Comparison of ENCODE assay signal across 8 mouse cellular contexts in genomic region chr13:36578569-36579333, GRCm38 (mm10).
DNase-seq lines count a peak whose midpoint lies in the region; ATAC-seq and TF ChIP-seq lines count a peak whose summit lies in the region.

No protein-coding gene starts in this region.

- H3K36me3 ChIP-seq in ES-Bruce4 (ENCODE audit: control insufficient read depth, insufficient read depth, low read length, poor library complexity, severe bottlenecking): no peaks in the 10 kb centered on the region
- no peaks in the 10 kb centered on the region for H3K36me3 ChIP-seq in forebrain, embryonic 15.5 days
- no peaks in the 10 kb centered on the region for H3K36me3 ChIP-seq in liver, embryonic 13.5 days
- no peaks in the 10 kb centered on the region for H3K36me3 ChIP-seq in neural tube, embryonic 14.5 days (ENCODE audit: control insufficient read depth, insufficient read depth, low read length)

- no peak for TF ChIP-seq EP300 in ES-Bruce4 (IDR thresholded peaks at IDR 0.05; ENCODE audit: insufficient read depth, low read depth, low read length)

- intact Hi-C loops in heart, postnatal 10 days (cut with DNase I): no loop called here

- 2% methylated on average over 41 of the region's 41 CpGs for whole genome bisulfite sequencing in forebrain, embryonic 15.5 days
- WGBS in liver, embryonic 13.5 days (ENCODE audit: insufficient replicate concordance): 2% methylated on average over 41 of the region's 41 CpGs
- WGBS in neural tube, embryonic 14.5 days: 2% methylated on average over 41 of the region's 41 CpGs

- DNase-seq in cerebellum, adult 11-12 months: peak; percentile 93
- peak; percentile 56 to 65 for DNase-seq in heart, postnatal 10 days
- peak; percentile 75 to 85 for DNase-seq in kidney, postnatal 4 days
- DNase-seq in liver, embryonic 13.5 days: no peak
- peak; percentile 50 for DNase-seq in urinary bladder, adult 2 months (ENCODE audit: low spot score)

- peak overlapping the region; percentile 69 for H3K4me2 ChIP-seq in forebrain, embryonic 15.5 days (replicated peaks)
- peak overlapping the region; percentile 51 for H3K4me2 ChIP-seq in liver, embryonic 13.5 days
- H3K4me2 ChIP-seq in neural tube, embryonic 14.5 days (ENCODE audit: low read depth, low read length): peak overlapping the region; percentile 72

- no peaks in the 10 kb centered on the region for H3K4me1 ChIP-seq in ES-Bruce4 (ENCODE audit: control insufficient read depth, insufficient read depth, low read length)
- H3K4me1 ChIP-seq in forebrain, embryonic 15.5 days: peaks cover 31% of the 10 kb centered on the region
- peaks cover 4% of the 10 kb centered on the region; the same call in 1 of the 2 replicates for H3K4me1 ChIP-seq in liver, embryonic 13.5 days (replicated peaks)
- peaks cover 22% of the 10 kb centered on the region for H3K4me1 ChIP-seq in neural tube, embryonic 14.5 days (ENCODE audit: control insufficient read depth, insufficient read depth, low read length)

- peak overlapping the region; percentile 50 for H3K9ac ChIP-seq in ES-Bruce4 (ENCODE audit: low read depth, poor library complexity, severe bottlenecking)
- H3K9ac ChIP-seq in forebrain, embryonic 15.5 days (replicated peaks): peak overlapping the region; percentile 77
- peak overlapping the region; percentile 52; the same call in 1 of the 2 replicates for H3K9ac ChIP-seq in liver, embryonic 13.5 days
- H3K9ac ChIP-seq in neural tube, embryonic 14.5 days (replicated peaks; ENCODE audit: low read depth, low read length): peak overlapping the region; percentile 70

- H3K9me3 ChIP-seq in ES-Bruce4 (replicated peaks; ENCODE audit: control insufficient read depth, insufficient read depth, low read length, poor library complexity, severe bottlenecking): no peaks in the 10 kb centered on the region
- H3K9me3 ChIP-seq in forebrain, embryonic 15.5 days: no peaks in the 10 kb centered on the region
- no peaks in the 10 kb centered on the region for H3K9me3 ChIP-seq in liver, embryonic 13.5 days (replicated peaks)
- H3K9me3 ChIP-seq in neural tube, embryonic 14.5 days (ENCODE audit: control insufficient read depth, low read length): no peaks in the 10 kb centered on the region

- H3K27me3 ChIP-seq in ES-Bruce4 (ENCODE audit: control insufficient read depth, insufficient read depth, low read length, poor library complexity, severe bottlenecking): no peaks in the 10 kb centered on the region
- H3K27me3 ChIP-seq in forebrain, embryonic 15.5 days: no peaks in the 10 kb centered on the region
- peaks cover 28% of the 10 kb centered on the region for H3K27me3 ChIP-seq in liver, embryonic 13.5 days
- no peaks in the 10 kb centered on the region for H3K27me3 ChIP-seq in neural tube, embryonic 14.5 days (ENCODE audit: control insufficient read depth, insufficient read depth, low read length)

- peak overlapping the region; percentile 68 for H3K4me3 ChIP-seq in ES-Bruce4 (ENCODE audit: low read depth, low read length)
- peak overlapping the region; percentile 62 for H3K4me3 ChIP-seq in forebrain, embryonic 15.5 days
- H3K4me3 ChIP-seq in liver, embryonic 13.5 days (replicated peaks): peak overlapping the region; percentile 47
- H3K4me3 ChIP-seq in neural tube, embryonic 14.5 days (ENCODE audit: low read depth, low read length): peak overlapping the region; percentile 44

- H3K27ac ChIP-seq in ES-Bruce4 (ENCODE audit: insufficient read depth, low read length): no peak overlapping the region
- H3K27ac ChIP-seq in forebrain, embryonic 15.5 days (replicated peaks): peak overlapping the region; percentile 93
- H3K27ac ChIP-seq in liver, embryonic 13.5 days: peak overlapping the region; percentile 67
- peak overlapping the region; percentile 86 for H3K27ac ChIP-seq in neural tube, embryonic 14.5 days (ENCODE audit: low read depth, low read length)

- peak; percentile 99 for ATAC-seq in forebrain, embryonic 15.5 days (replicated peaks)
- ATAC-seq in liver, embryonic 13.5 days (ENCODE audit: low read depth): peak; percentile 80
- peak; percentile 98 for ATAC-seq in neural tube, embryonic 14.5 days (ENCODE audit: low read depth)

- no peak for TF ChIP-seq POLR2A in ES-Bruce4 (IDR thresholded peaks at IDR 0.05; ENCODE audit: insufficient read depth, low read length)

- TF ChIP-seq CTCF in ES-Bruce4 (IDR thresholded peaks at IDR 0.05; ENCODE audit: low read depth, low read length): no peak
